Mouse (Mus musculus) neutrophil, adult 5-6 weeks (primary cell): ENCODE results near the gene Gm3636. TPM values are rescaled to one million over a fixed set of nuclear protein-coding genes. Genes with fewer than 3 reads are reported as not detected.
"Not testable (repeated sequence)": the region's sequence is repeated elsewhere in the genome, so short reads cannot be mapped to it uniquely, and the experiment has no call there.

ENCODE experiments used
- ATAC-seq: fragments of 151-379, 151-347 bp; 2 replicates; pipeline ENCODE4 v1.8.0; 2017; ENCODE audit warnings: mild to moderate bottlenecking, moderate TSS enrichment; ENCODE audit not compliant: insufficient number of reproducible peaks, poor library complexity, low FRiP score, severe bottlenecking; ENCODE audit errors: extremely low read depth
- total RNA-seq: library from RNA; stranded (forward); fragments of 200-1000 nt; gene quantifications from 2 replicates; pipeline ENCODE4 v1.2.3, GENCODE M21; 2017

The Gm3636 gene
- total RNA-seq, result not detected in 2 replicates

- ATAC-seq, result not testable (repeated sequence)
These were observed at the start of gene Gm3636 for GRCm38 (mm10) chr14:6742232-6742631. Gm3636 (minus strand) TSS chr14:6742332.

- not testable (repeated sequence) for ATAC-seq
These were observed 32.2 kb upstream of the Gm3636 start, which contains the start of gene Gm8362 for GRCm38 (mm10) chr14:6774311-6774710. Gm8362 (minus strand) TSS chr14:6774411.

GRCm38 (mm10) chr14:6757231-6757536 lies 15.1 kb upstream of the Gm3636 start:
- not testable (repeated sequence) for ATAC-seq

GRCm38 (mm10) chr14:6756384-6757230 lies 14.5 kb upstream of the Gm3636 start:
- ATAC-seq, result not testable (repeated sequence)

- not testable (repeated sequence) for ATAC-seq
These were observed 22.0 kb downstream of the Gm3636 start, which contains the start of gene Gm8050 for GRCm38 (mm10) chr14:6720151-6720550. Gm8050 (minus strand) TSS chr14:6720251.

Other genes starting within 250 kb of the Gm3636 start
- not detected in 2 replicates for gene Gm8356, start 205.0 kb downstream of the Gm3636 start, total RNA-seq
- not detected in 2 replicates for gene Gm3629, start 151.7 kb downstream of the Gm3636 start, total RNA-seq
- not detected in 2 replicates for gene Gm3460, start 119.9 kb downstream of the Gm3636 start, total RNA-seq
- not detected in 2 replicates for gene Gm10251, start 58.2 kb downstream of the Gm3636 start, total RNA-seq
- gene Gm8050, start 22.1 kb downstream of the Gm3636 start, total RNA-seq, result not detected in 2 replicates
- not detected in 2 replicates for gene Gm8362, start 32.1 kb upstream of the Gm3636 start, total RNA-seq
- gene Gm3642, start 98.0 kb upstream of the Gm3636 start, total RNA-seq, result not detected in 2 replicates
- gene Gm3667, start 147.6 kb upstream of the Gm3636 start, total RNA-seq, result not detected in 2 replicates
- not detected in 2 replicates for gene Gm6356, start 231.5 kb upstream of the Gm3636 start, total RNA-seq